Mouse (Mus musculus): ENCODE measurements around the gene Slc6a20b.
"Not testable (repeated sequence)": the region's sequence is repeated elsewhere in the genome, so short reads cannot be mapped to it uniquely, and the experiment has no call there.

Gene Slc6a20b

DNA sequence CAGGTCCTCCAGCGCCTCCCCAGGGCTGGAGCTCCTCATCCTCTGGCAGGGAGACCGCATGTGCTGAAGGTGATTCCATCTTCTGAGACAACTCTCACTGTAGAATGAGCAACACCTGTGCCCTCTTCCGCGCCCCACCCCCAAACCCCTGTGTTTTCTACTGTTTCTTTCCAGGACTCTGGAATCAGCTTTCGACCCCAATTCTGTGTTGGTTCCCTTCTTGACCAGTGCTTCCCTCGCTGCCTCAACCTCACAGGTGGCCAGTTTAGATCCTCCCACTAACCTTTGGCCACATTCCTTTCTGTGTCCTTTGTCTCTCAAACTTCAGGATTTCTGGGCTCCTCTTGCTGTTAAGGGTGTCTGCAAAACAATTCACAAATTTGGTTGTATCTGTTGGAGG, at the start of gene Slc6a20b:
Gene Slc6a20b, minus strand, starts transcription at position 285 of the 400 bp plus-strand sequence.
- DNase-seq (ENCODE audit: low read depth, low spot score): no peak

DNA sequence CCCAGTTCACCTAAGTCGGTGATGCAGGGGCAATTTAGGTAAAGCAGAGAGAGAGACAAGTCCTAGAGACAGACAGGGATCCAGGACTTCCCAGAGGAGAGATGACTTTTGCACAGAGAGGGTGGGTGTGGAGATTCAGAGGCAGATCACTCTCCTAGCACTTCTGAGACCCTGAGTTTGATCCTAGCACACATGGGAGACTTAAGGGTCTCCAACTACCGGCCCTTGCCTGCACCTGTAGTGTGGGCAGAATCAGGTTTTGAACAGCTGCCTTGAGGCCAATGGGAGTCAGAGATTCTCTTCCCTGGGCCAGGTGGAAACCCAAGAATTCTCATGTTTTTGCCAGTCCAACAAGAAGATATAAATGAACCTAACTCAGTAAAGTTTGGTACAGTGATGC, 46.8 kb upstream of the Slc6a20b start:
- no peak for DNase-seq (ENCODE audit: low read depth, low spot score)

- DNase-seq (ENCODE audit: low read depth, low spot score): no peak
Measured at GRCm38 (mm10) chr9:123678327-123679105, 46.2 kb upstream of the Slc6a20b start, which contains the start of the genes Ccr9 and Slc6a20a. TSS of gene Ccr9 (plus strand) at chr9:123678439. TSS of gene Slc6a20a (minus strand) at chr9:123678885.

GRCm38 (mm10) chr9:123665645-123666044, 33.3 kb upstream of the Slc6a20b start:
- DNase-seq (ENCODE audit: low read depth, low spot score): no peak

- not testable (repeated sequence) for DNase-seq (ENCODE audit: low read depth, low spot score)
Measured at GRCm38 (mm10) chr9:123659986-123660676, 27.8 kb upstream of the Slc6a20b start.

GRCm38 (mm10) chr9:123658981-123659380, 26.6 kb upstream of the Slc6a20b start:
- no peak for DNase-seq (ENCODE audit: low read depth, low spot score)

DNA sequence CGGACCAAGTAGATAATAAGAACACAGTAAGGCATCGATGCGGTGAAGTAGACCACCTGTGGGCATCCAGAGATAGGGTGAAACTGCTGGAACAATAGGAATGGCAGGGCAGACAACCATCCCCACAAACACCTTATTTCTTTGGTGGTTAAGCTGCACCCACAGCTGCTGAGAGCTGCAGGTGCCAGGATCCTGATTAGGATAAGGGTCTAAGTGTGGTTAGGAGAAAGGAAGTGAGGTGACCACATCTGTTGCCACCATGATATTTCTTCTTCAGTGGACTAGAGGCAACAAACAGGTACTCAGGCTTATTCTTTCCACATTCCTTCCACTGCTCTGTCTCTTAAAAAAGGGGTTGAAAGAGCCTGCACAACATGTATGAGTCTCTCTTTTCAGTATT, 25.1 kb upstream of the Slc6a20b start:
- no peak for DNase-seq (ENCODE audit: low read depth, low spot score)

DNA sequence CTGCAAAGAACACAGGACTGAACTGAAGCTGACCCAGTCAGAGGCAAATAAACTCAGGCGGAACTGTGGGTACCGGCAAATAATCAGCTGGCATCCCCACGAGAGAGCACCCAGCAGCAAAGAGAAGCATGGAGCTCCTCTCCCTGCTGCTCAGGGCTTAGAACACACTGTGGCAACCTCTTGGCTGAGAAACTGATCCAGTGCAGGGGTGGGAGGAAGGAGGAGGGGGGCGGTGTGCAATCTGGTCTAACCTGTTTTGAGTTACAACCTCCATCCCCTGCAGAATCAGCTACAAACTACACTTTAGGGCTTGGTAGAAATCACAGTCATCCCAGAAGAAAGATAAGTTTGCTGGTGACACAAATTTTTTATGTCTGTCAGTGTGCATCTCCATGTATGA, 19.0 kb upstream of the Slc6a20b start:
- DNase-seq (ENCODE audit: low read depth, low spot score): no peak

DNA sequence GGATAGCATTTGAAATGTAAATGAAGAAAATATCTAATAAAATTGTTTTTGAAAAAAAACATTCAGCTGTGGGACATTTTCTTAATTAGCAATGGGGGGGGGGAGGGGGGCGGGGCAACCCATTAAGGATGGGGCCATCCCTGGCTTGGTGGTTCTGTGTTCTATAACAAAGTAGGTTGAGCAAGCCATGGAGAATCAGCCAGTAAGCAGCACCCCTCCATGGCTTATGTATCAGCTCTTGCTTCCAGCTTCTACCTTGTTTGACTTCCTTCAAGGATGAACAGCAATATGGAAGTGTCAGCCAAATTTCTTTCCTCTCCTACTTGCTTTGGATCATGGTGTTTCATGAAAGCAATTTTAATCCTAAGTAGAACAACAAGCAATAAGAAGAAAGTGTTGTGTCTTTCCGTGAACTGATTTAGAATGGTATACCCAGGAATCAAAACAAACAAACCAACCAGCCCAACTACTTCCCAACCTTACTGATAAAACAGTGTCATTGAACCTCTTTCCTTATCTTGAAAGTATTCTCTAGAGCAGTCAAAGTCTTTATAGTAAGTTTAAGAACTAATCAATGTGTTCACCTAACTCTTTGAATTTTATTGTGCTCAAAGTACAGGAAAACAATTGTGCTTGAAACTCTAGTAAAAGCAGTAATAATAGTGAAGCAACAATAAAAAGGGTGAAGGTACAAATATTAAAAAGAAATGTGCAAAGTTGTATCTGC, 17.6 kb upstream of the Slc6a20b start:
- no peak for DNase-seq (ENCODE audit: low read depth, low spot score)

- DNase-seq (ENCODE audit: low read depth, low spot score): no peak
Measured at GRCm38 (mm10) chr9:123640106-123640505, 7.7 kb upstream of the Slc6a20b start.

GRCm38 (mm10) chr9:123638668-123639089, 6.3 kb upstream of the Slc6a20b start:
- peak; percentile 13 for DNase-seq (ENCODE audit: low read depth, low spot score)

GRCm38 (mm10) chr9:123638231-123638630, 5.9 kb upstream of the Slc6a20b start:
- no peak for DNase-seq (ENCODE audit: low read depth, low spot score)

- DNase-seq (ENCODE audit: low read depth, low spot score): no peak
Measured at GRCm38 (mm10) chr9:123636771-123637170, 4.4 kb upstream of the Slc6a20b start.

DNA sequence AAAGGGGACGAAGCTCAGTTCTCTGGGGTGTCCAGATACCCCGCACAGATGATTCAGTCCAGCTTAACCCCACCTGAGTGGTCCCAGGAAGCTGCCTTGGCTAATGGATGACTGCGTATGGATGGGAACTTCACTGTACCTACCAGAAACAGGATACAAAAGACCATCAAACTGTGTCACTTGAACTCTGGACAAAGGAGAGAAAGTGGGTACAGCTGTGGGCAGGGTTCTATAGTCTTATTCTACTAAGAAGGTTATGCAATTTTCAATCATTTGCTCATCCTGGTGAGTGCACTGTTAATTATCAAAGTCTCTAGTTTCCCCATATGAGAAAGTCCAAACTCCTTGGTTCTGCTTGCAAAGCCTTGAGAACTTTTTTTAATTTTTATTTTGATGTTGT, 628 bp upstream of the Slc6a20b start:
- DNase-seq (ENCODE audit: low read depth, low spot score): no peak

DNA sequence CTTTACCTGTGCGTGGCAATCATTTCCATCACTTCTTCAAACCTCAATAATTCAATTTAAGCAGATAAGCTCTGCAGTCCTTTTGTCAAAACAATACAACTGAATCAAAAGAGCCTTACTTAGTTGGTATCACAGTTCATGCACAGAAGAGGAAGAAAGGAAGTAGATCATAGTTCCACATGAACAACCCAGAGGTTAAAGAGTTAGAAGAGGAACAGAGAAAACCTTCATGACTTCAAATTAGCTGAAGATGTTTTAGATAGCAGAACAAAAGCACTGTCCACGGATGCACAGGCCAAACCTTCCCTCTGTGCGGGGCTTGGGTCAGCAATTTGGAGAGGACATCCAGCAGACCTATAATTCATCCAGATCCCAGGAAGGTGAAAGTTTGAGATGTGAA, 699 bp downstream of the Slc6a20b start:
- DNase-seq (ENCODE audit: low read depth, low spot score): no peak

DNA sequence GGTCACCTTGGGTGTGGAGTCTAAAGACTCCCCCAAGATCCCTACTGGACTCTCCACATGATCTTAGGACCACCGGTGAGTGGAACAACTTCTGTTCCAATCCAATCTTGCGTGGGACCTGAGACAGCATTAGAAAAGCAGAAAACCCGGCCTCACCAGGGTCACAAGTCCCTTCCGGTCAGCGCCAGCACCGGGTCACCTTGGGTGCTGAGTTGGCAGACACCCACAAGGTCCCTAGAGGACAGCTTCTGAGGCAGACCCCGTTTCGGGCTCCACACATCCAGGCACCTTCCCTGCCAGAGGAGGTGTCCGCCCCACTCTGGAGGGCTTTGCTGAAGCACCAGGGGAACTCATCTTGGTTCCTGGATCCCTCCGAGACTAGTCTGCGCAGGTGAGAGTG, 6.5 kb downstream of the Slc6a20b start:
- DNase-seq (ENCODE audit: low read depth, low spot score): no peak

GRCm38 (mm10) chr9:123624741-123625140, 7.6 kb downstream of the Slc6a20b start:
- no peak for DNase-seq (ENCODE audit: low read depth, low spot score)

- DNase-seq (ENCODE audit: low read depth, low spot score): no peak
Measured at GRCm38 (mm10) chr9:123620311-123621098, 11.9 kb downstream of the Slc6a20b start.

- no peak for DNase-seq (ENCODE audit: low read depth, low spot score)
Measured at GRCm38 (mm10) chr9:123601529-123601928, 30.8 kb downstream of the Slc6a20b start.

GRCm38 (mm10) chr9:123597376-123597775, 35.0 kb downstream of the Slc6a20b start:
- no peak for DNase-seq (ENCODE audit: low read depth, low spot score)

GRCm38 (mm10) chr9:123596910-123597309, 35.5 kb downstream of the Slc6a20b start:
- DNase-seq (ENCODE audit: low read depth, low spot score): no peak
